Mouse (Mus musculus) kidney, postnatal 0 days (tissue): ENCODE data around the gene Txnl4b. TPM values are rescaled to one million over a fixed set of nuclear protein-coding genes. Genes with fewer than 3 reads are reported as not detected.
A peak's percentile ranks its signal among the peaks of the same experiment; 100 is the strongest.

Experiments used
- ATAC-seq: fragments of 200-750 bp; cut with Nextera tagmentation; replicated peaks from 2 replicates; pipeline ENCODE4 v1.8.0; 2017; ENCODE audit warnings: low read depth, moderate number of reproducible peaks, moderate TSS enrichment, moderate library complexity; ENCODE audit not compliant: low FRiP score
- DNase-seq: peaks from one replicate; pipeline ENCODE4 v3.0.0-alpha.2; 2016; ENCODE audit warnings: low spot score
- H3K27ac ChIP-seq: fragments of 300-500 bp; sonication (generic); 2 replicates; pipeline ENCODE4 v1.5.1; 2014; ENCODE audit warnings: mild to moderate bottlenecking
- H3K27me3 ChIP-seq: fragments of 300-500 bp; sonication (generic); 2 replicates; pipeline ENCODE4 v1.6.1; 2014; ENCODE audit warnings: low read length, mixed read lengths; ENCODE audit not compliant: insufficient read depth
- H3K36me3 ChIP-seq: fragments of 300-500 bp; sonication (generic); 2 replicates; pipeline ENCODE4 v1.6.1; 2014; ENCODE audit warnings: low read length, mixed read lengths; ENCODE audit not compliant: insufficient read depth
- H3K4me1 ChIP-seq: fragments of 300-500 bp; sonication (generic); replicated peaks from 2 replicates; pipeline ENCODE4 v1.6.1; 2014; ENCODE audit warnings: antibody characterized with exemption, low read length, mixed read lengths; ENCODE audit not compliant: insufficient read depth
- H3K4me2 ChIP-seq: fragments of 300-500 bp; sonication (generic); 2 replicates; pipeline ENCODE4 v1.6.1; 2014; ENCODE audit warnings: mild to moderate bottlenecking, low read length, moderate library complexity, mixed read lengths
- H3K4me3 ChIP-seq: fragments of 300-500 bp; sonication (generic); replicated peaks from 2 replicates; pipeline ENCODE4 v1.5.1; 2014; ENCODE audit warnings: low read depth, low read length
- H3K9ac ChIP-seq: fragments of 300-500 bp; sonication (generic); 2 replicates; pipeline ENCODE4 v1.6.1; 2014; ENCODE audit warnings: low read depth, low read length
- H3K9me3 ChIP-seq: fragments of 300-500 bp; sonication (generic); replicated peaks from 2 replicates; pipeline ENCODE4 v1.6.1; 2016; ENCODE audit warnings: low read length, inconsistent platforms, mixed read lengths
- CTCF ChIP-seq: IDR thresholded peaks from 2 replicates; pipeline ENCODE4 v1.5.1; 2016; ENCODE audit warnings: antibody characterized with exemption, low read depth, mild to moderate bottlenecking, moderate library complexity
- WGBS: fragments of 180-500 bp; shearing (Covaris S2); extraction: QIAGEN DNeasy Blood & Tissue Kit; methylation state at CpG from one replicate; pipeline ENCODE4 v1.1.7; 2014; 5-methylcytosine and 5-hydroxymethylcytosine counted together
- polyA plus RNA-seq: library from polyadenylated mRNA; unstranded; fragments of >200 nt; fragmentation: Nextera tagmentation; extraction: Ambion mirVana; gene quantifications from 2 replicates; pipeline ENCODE4 v1.2.1, GENCODE M21; 2015

Txnl4b gene
- polyA plus RNA-seq, 1 experiment from 2014 or later, result 28.8 TPM

- WGBS, result 76% methylated on average over 6 of the region's 6 CpGs
- no peak overlapping the region for H3K9ac ChIP-seq
- DNase-seq, result peak; percentile 63
- no peak overlapping the region for H3K4me2 ChIP-seq
- no peak for ATAC-seq
- no peaks in the 10 kb centered on the region for H3K27me3 ChIP-seq
- no peaks in the 10 kb centered on the region for H3K4me1 ChIP-seq
- H3K4me3 ChIP-seq, result no peak overlapping the region
- peak; percentile 80 for TF ChIP-seq CTCF
- H3K36me3 ChIP-seq, result peaks cover 8% of the 10 kb centered on the region
- H3K9me3 ChIP-seq, result no peaks in the 10 kb centered on the region
- H3K27ac ChIP-seq, result no peak overlapping the region
These were observed 27.6 kb downstream of the Txnl4b start for GRCm38 (mm10) chr8:109593117-109593788.

- no peak; the same call in 1 of the 2 replicates for ATAC-seq
- WGBS, result 46% methylated on average over 8 of the region's 8 CpGs
These were observed 30.2 kb downstream of the Txnl4b start for GRCm38 (mm10) chr8:109595854-109596253.

GRCm38 (mm10) chr8:109606725-109607124, 41.0 kb downstream of the Txnl4b start:
- Histone ChIP-seq H3K9me3 (no peaks in the 10 kb centered on the region), H3K27me3 (no peaks in the 10 kb centered on the region), H3K9ac (no peak overlapping the region), H3K27ac (no peak overlapping the region), H3K4me1 (peaks cover 4% of the 10 kb centered on the region; the same call in 1 of the 2 replicates), H3K4me3 (no peak overlapping the region), H3K36me3 (peaks cover 13% of the 10 kb centered on the region; the same call in 1 of the 2 replicates), H3K4me2 (no peak overlapping the region)
- no peak for DNase-seq
- no peak for ATAC-seq
- no peak for TF ChIP-seq CTCF
- 77% methylated on average over 2 of the region's 2 CpGs for WGBS

More at GRCm38 (mm10) chr8:109595854-109596253, 30.2 kb downstream of the Txnl4b start:
- H3K9me3 ChIP-seq, result no peaks in the 10 kb centered on the region
- peak; percentile 83 for TF ChIP-seq CTCF
- no peaks in the 10 kb centered on the region for H3K27me3 ChIP-seq
- H3K9ac ChIP-seq, result no peak overlapping the region
- DNase-seq, result peak; percentile 66
- H3K4me1 ChIP-seq, result no peaks in the 10 kb centered on the region
- no peak overlapping the region for H3K4me2 ChIP-seq
- no peak overlapping the region for H3K27ac ChIP-seq
- no peak overlapping the region for H3K4me3 ChIP-seq
- H3K36me3 ChIP-seq, result peaks cover 12% of the 10 kb centered on the region

GRCm38 (mm10) chr8:109607650-109608049, 42.0 kb downstream of the Txnl4b start:
- Histone ChIP-seq H3K36me3 (peaks cover 6% of the 10 kb centered on the region; the same call in 1 of the 2 replicates), H3K4me2 (peak overlapping the region; percentile 80), H3K27ac (no peak overlapping the region; the same call in 1 of the 2 replicates), H3K9me3 (no peaks in the 10 kb centered on the region), H3K27me3 (no peaks in the 10 kb centered on the region), H3K9ac (peak overlapping the region; percentile 74), H3K4me3 (peak overlapping the region; percentile 67), H3K4me1 (peaks cover 4% of the 10 kb centered on the region; the same call in 1 of the 2 replicates)
- TF ChIP-seq CTCF, result no peak
- DNase-seq (no peak), ATAC-seq (no peak)
- 10% methylated on average over 12 of the region's 12 CpGs for whole genome bisulfite sequencing

- under 1% methylated on average over 42 of the region's 42 CpGs for WGBS
- Histone ChIP-seq H3K36me3 (no peaks in the 10 kb centered on the region), H3K27me3 (no peaks in the 10 kb centered on the region), H3K9ac (peak within 1 kb of the TSS; percentile 74), H3K9me3 (no peaks in the 10 kb centered on the region), H3K4me3 (peak within 1 kb of the TSS; percentile 67), H3K27ac (peak within 1 kb of the TSS; percentile 97), H3K4me2 (peak within 1 kb of the TSS; percentile 80), H3K4me1 (peaks cover 4% of the 10 kb centered on the region; the same call in 1 of the 2 replicates)
- peak; percentile 99 for ATAC-seq
- peak; percentile 98 for DNase-seq
- peak; percentile 40; the same call in 1 of the 2 replicates for TF ChIP-seq CTCF
These were observed 42.8 kb downstream of the Txnl4b start, which contains the start of gene Dhodh for GRCm38 (mm10) chr8:109608271-109609152. Dhodh (minus strand) TSS chr8:109608673.

- Histone ChIP-seq H3K27ac (peak overlapping the region; percentile 97), H3K9me3 (no peaks in the 10 kb centered on the region), H3K27me3 (no peaks in the 10 kb centered on the region), H3K36me3 (no peaks in the 10 kb centered on the region), H3K9ac (peak overlapping the region; percentile 74), H3K4me1 (peaks cover 4% of the 10 kb centered on the region; the same call in 1 of the 2 replicates), H3K4me2 (peak overlapping the region; percentile 80), H3K4me3 (peak overlapping the region; percentile 67)
- ATAC-seq, result no peak
- DNase-seq, result no peak
- no peak for TF ChIP-seq CTCF
- 10% methylated on average over 5 of the region's 5 CpGs for WGBS
These were observed 43.4 kb downstream of the Txnl4b start for GRCm38 (mm10) chr8:109609153-109609502.
